Mouse (Mus musculus): Measurements from ENCODE around the gene Rec8. TPM values are rescaled to one million over a fixed set of nuclear protein-coding genes. Genes with fewer than 3 reads are reported as not detected.

The Rec8 gene
- polyA plus RNA-seq, 1 experiment = not detected

DNA sequence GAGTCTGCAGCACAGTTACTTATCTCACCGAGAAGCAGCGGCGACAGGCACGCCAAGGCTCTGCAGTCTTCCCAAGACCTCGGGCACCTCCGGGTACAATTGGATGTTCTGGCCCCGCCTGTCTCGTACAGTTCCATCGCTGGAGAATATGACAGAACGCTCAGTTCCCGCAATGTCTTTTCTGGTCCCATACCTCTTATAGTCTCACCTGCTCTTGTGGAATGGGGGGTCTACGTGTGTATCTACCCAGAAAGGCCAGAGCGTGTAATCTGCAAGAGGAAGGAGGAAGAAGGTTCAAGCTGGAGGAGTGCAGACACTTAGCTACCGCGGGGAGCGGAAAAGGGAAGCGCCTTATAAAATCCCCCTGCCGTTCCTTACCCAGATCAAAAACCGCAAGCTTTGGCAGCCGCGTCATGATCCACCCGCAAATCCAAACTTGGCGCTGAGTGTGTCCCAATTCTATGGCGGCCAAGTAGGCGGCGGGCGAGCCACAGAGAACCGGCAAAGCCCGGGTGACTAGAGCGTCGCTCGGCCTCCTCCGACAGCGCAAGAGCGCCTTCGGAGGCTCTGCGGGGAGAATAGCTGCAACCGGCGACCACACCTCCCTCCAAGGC is 42.2 kb downstream of the Rec8 start, which contains the start of gene Mdp1:
TSS of gene Mdp1 (minus strand) at position 549 of the 614 bp plus-strand sequence.
- peak in 1 of 3 experiments; percentile 10 for TF ChIP-seq MYOG (IDR thresholded peaks at IDR 0.05; ENCODE audit: control insufficient read depth in 1 of 3, insufficient read depth in 1 of 3, insufficient read length in 2 of 3, low read depth in 2 of 3)
- no peak for TF ChIP-seq TCF3 (IDR thresholded peaks at IDR 0.05; ENCODE audit: insufficient read length, low read depth)
- no peak for TF ChIP-seq SRF (IDR thresholded peaks at IDR 0.05; ENCODE audit: control insufficient read depth, insufficient read length, low read depth)
- TF ChIP-seq REST (IDR thresholded peaks at IDR 0.05; ENCODE audit: insufficient read depth, insufficient read length) = no peak
- TF ChIP-seq POLR2A (IDR thresholded peaks at IDR 0.05; ENCODE audit: insufficient read length, low read depth) = peak; percentile 53
- TF ChIP-seq MYOD1 (IDR thresholded peaks at IDR 0.05; ENCODE audit: control insufficient read depth in 1 of 3, insufficient read length in 2 of 3, low read depth in 2 of 3) = no peak
- no peak for TF ChIP-seq E2F4 (IDR thresholded peaks at IDR 0.05; ENCODE audit: insufficient read depth)
- TF ChIP-seq POLR2AphosphoS2 (IDR thresholded peaks at IDR 0.05; ENCODE audit: insufficient read length, low read depth) = peak; percentile 15
- TF ChIP-seq TCF12 (IDR thresholded peaks at IDR 0.05; ENCODE audit: insufficient read depth, poor library complexity, severe bottlenecking) = no peak
- no peak for TF ChIP-seq CEBPB (IDR thresholded peaks at IDR 0.05; ENCODE audit: insufficient read depth, poor library complexity, severe bottlenecking)
- no peak for TF ChIP-seq MAX (IDR thresholded peaks at IDR 0.05; ENCODE audit: low read depth)
- TF ChIP-seq USF1 (IDR thresholded peaks at IDR 0.05; ENCODE audit: low read depth) = no peak
- Histone ChIP-seq H3K79me2 (ENCODE audit: control insufficient read depth, insufficient read depth) (no peaks in the 10 kb centered on the region), H3K27me3 (ENCODE audit: control insufficient read depth, insufficient read depth, insufficient read length) (no peaks in the 10 kb centered on the region), H3K4me2 (ENCODE audit: low read depth) (peak within 1 kb of the TSS; percentile 72), H3ac (ENCODE audit: control insufficient read depth, insufficient read length) (peak within 1 kb of the TSS; percentile 51), H3K36me3 (ENCODE audit: control insufficient read depth, insufficient read depth) (peaks cover 13% of the 10 kb centered on the region), H3K4me3 (peak within 1 kb of the TSS; percentile 66)

GRCm38 (mm10) chr14:55660636-55661035 is 42.8 kb downstream of the Rec8 start:
- H3K4me3 ChIP-seq = peak overlapping the region; percentile 66
- TF ChIP-seq POLR2AphosphoS2 (IDR thresholded peaks at IDR 0.05; ENCODE audit: insufficient read length, low read depth) (no peak), E2F4 (IDR thresholded peaks at IDR 0.05; ENCODE audit: insufficient read depth) (no peak), MYOG (IDR thresholded peaks at IDR 0.05; ENCODE audit: control insufficient read depth in 1 of 3, insufficient read depth in 1 of 3, insufficient read length in 2 of 3, low read depth in 2 of 3) (no peak)
- H3ac ChIP-seq (ENCODE audit: control insufficient read depth, insufficient read length) = no peak overlapping the region
- H3K36me3 ChIP-seq (ENCODE audit: control insufficient read depth, insufficient read depth) = peaks cover 13% of the 10 kb centered on the region
- H3K4me2 ChIP-seq (ENCODE audit: low read depth) = peak overlapping the region; percentile 64
- H3K27me3 ChIP-seq (ENCODE audit: control insufficient read depth, insufficient read depth, insufficient read length) = no peaks in the 10 kb centered on the region
- H3K79me2 ChIP-seq (ENCODE audit: control insufficient read depth, insufficient read depth) = no peaks in the 10 kb centered on the region

DNA sequence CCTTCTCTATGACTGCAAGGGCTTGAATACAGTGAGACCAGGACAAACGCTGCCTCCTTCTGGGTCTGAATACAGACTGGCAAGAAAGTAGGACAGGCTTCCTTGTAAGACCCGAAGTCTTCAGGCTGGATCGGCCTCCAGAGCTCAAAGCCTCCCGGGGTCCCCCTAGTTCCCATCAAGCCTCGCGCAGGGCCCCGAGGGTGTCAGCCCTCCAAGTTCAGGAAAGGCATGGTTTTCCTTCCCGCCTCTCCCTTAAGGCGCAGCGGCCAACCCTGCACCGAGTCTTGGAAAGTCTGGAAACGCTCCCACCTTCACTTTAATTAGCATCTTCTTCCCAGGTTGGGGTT is 53.6 kb downstream of the Rec8 start:
- Histone ChIP-seq H3K27me3 (ENCODE audit: control insufficient read depth, insufficient read depth, insufficient read length) (no peaks in the 10 kb centered on the region), H3K79me2 (ENCODE audit: control insufficient read depth, insufficient read depth) (peaks cover 60% of the 10 kb centered on the region), H3K4me2 (ENCODE audit: low read depth) (peak overlapping the region; percentile 80), H3K36me3 (ENCODE audit: control insufficient read depth, insufficient read depth) (peaks cover 10% of the 10 kb centered on the region), H3ac (ENCODE audit: control insufficient read depth, insufficient read length) (peak overlapping the region; percentile 87), H3K4me3 (peak overlapping the region; percentile 82)
- TF ChIP-seq POLR2AphosphoS2 (IDR thresholded peaks at IDR 0.05; ENCODE audit: insufficient read length, low read depth) (no peak), MYOD1 (IDR thresholded peaks at IDR 0.05; ENCODE audit: control insufficient read depth in 1 of 3, insufficient read length in 2 of 3, low read depth in 2 of 3) (no peak), SRF (IDR thresholded peaks at IDR 0.05; ENCODE audit: control insufficient read depth, insufficient read length, low read depth) (no peak), USF1 (IDR thresholded peaks at IDR 0.05; ENCODE audit: low read depth) (no peak), REST (IDR thresholded peaks at IDR 0.05; ENCODE audit: insufficient read depth, insufficient read length) (no peak), POLR2A (IDR thresholded peaks at IDR 0.05; ENCODE audit: insufficient read length, low read depth) (no peak), TCF12 (IDR thresholded peaks at IDR 0.05; ENCODE audit: insufficient read depth, poor library complexity, severe bottlenecking) (no peak), E2F4 (IDR thresholded peaks at IDR 0.05; ENCODE audit: insufficient read depth) (no peak), TCF3 (IDR thresholded peaks at IDR 0.05; ENCODE audit: insufficient read length, low read depth) (no peak), CEBPB (IDR thresholded peaks at IDR 0.05; ENCODE audit: insufficient read depth, poor library complexity, severe bottlenecking) (no peak), MYOG (IDR thresholded peaks at IDR 0.05; ENCODE audit: control insufficient read depth in 1 of 3, insufficient read depth in 1 of 3, insufficient read length in 2 of 3, low read depth in 2 of 3) (no peak), MAX (IDR thresholded peaks at IDR 0.05; ENCODE audit: low read depth) (no peak)

- Histone ChIP-seq H3ac (ENCODE audit: control insufficient read depth, insufficient read length) (peak within 1 kb of the TSS; percentile 87), H3K4me2 (ENCODE audit: low read depth) (peak within 1 kb of the TSS; percentile 90), H3K79me2 (ENCODE audit: control insufficient read depth, insufficient read depth) (peaks cover 54% of the 10 kb centered on the region), H3K27me3 (ENCODE audit: control insufficient read depth, insufficient read depth, insufficient read length) (no peaks in the 10 kb centered on the region), H3K36me3 (ENCODE audit: control insufficient read depth, insufficient read depth) (peaks cover 12% of the 10 kb centered on the region), H3K4me3 (peak within 1 kb of the TSS; percentile 82)
- peak; percentile 72 for TF ChIP-seq POLR2A (IDR thresholded peaks at IDR 0.05; ENCODE audit: insufficient read length, low read depth)
- no peak for TF ChIP-seq E2F4 (IDR thresholded peaks at IDR 0.05; ENCODE audit: insufficient read depth)
- peak; percentile 9 for TF ChIP-seq MAX (IDR thresholded peaks at IDR 0.05; ENCODE audit: low read depth)
- peak; percentile 42 for TF ChIP-seq SRF (IDR thresholded peaks at IDR 0.05; ENCODE audit: control insufficient read depth, insufficient read length, low read depth)
- TF ChIP-seq POLR2AphosphoS2 (IDR thresholded peaks at IDR 0.05; ENCODE audit: insufficient read length, low read depth) = peak; percentile 65
- TF ChIP-seq USF1 (IDR thresholded peaks at IDR 0.05; ENCODE audit: low read depth) = no peak
Measured at GRCm38 (mm10) chr14:55671833-55672740, 54.2 kb downstream of the Rec8 start, which contains the start of the genes Gmpr2 and Nedd8. Gene Gmpr2, plus strand, starts transcription at chr14:55671941. Gene Nedd8, minus strand, starts transcription at chr14:55672124.
